Mouse (Mus musculus) cerebellum, adult 2 months (tissue): ENCODE data around the gene Il17re.

ENCODE experiments used
- CTCF ChIP-seq: fragments of 200-500 bp; IDR thresholded peaks from 2 replicates; pipeline ENCODE4 v1.5.1; 2011; ENCODE audit warnings: low read depth, mild to moderate bottlenecking, control low read depth, low read length, moderate library complexity, borderline replicate concordance; ENCODE audit not compliant: insufficient read depth
- POLR2A ChIP-seq: fragments of 200-500 bp; IDR thresholded peaks from 2 replicates; pipeline ENCODE4 v1.6.1; 2011; ENCODE audit warnings: low read length, control low read depth, borderline replicate concordance; ENCODE audit not compliant: insufficient read depth

- no peak for TF ChIP-seq POLR2A
- TF ChIP-seq CTCF, result no peak
Measured at GRCm38 (mm10) chr6:113472061-113472460, 13.8 kb downstream of the Il17re start.
